Mouse (Mus musculus): ENCODE results near the gene Scamp5.

- TF ChIP-seq CTCF (IDR thresholded peaks at IDR 0.05; ENCODE audit: borderline replicate concordance, control insufficient read depth, extremely low read depth, insufficient read depth, low read length, poor library complexity) (no peak), POLR2A (IDR thresholded peaks at IDR 0.05; ENCODE audit: control insufficient read depth, extremely low read depth, insufficient read depth, low read length, poor library complexity) (no peak)
These were observed 35.9 kb upstream of the Scamp5 start, which contains the start of gene Rpp25 for GRCm38 (mm10) chr9:57503622-57504380.

Data from thymus, adult 2 months (tissue).